Mouse (Mus musculus) lung, adult 2 months (tissue): ENCODE measurements at regions not wholly inside any gene's neighbourhood (a gene's known extent, or its start where the extent isn't known, plus 50 kb on each side); places are given as distances from the start of the nearest gene placed in this dataset.

Source experiments
- CTCF ChIP-seq: fragments of 200-500 bp; IDR thresholded peaks from 2 replicates; pipeline ENCODE4 v1.5.1; 2011; ENCODE audit warnings: mild to moderate bottlenecking, low read length, control low read depth; ENCODE audit not compliant: insufficient read depth
- POLR2A ChIP-seq: fragments of 200-500 bp; IDR thresholded peaks from 2 replicates; pipeline ENCODE4 v1.6.1; 2011; ENCODE audit warnings: low read depth, mild to moderate bottlenecking, control low read depth, low read length, borderline replicate concordance; ENCODE audit errors: extremely low read depth

DNA sequence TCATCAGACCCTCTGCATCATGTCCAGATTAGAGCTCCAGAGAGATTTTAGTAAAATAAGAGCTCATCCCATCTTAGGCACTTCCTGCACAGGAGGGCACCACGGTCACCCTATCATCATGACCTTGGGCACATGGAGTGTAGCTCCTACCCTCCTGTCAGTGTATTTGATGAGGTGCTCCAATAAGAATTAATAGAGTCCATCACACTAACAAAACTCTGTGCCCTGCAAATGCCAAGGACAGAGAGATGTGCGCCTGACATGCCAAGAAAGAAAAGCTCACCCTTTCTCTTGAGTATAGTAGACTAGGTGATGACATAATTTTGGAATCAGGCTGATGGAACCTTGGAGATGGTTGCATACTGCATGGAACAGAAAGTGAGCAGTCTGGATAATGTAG, 371.0 kb upstream of the Fam19a5 start:
- TF ChIP-seq CTCF = no peak
- TF ChIP-seq POLR2A = no peak
